Mouse (Mus musculus): ENCODE measurements around the gene Shroom1. TPM values are rescaled to one million over a fixed set of nuclear protein-coding genes. Genes with fewer than 3 reads are reported as not detected.

The Shroom1 gene
- total and polyA plus RNA-seq, 2 experiments from 2014 or later, result 2.4 to 7.1 TPM

GRCm38 (mm10) chr11:53516775-53517627 lies 60.0 kb downstream of the Shroom1 start:
- Histone ChIP-seq H3K4me3 (ENCODE audit: low read length) (no peak overlapping the region), H3K36me3 (ENCODE audit: insufficient read depth, low read length) (no peaks in the 10 kb centered on the region), H3K27ac (no peak overlapping the region), H3K4me1 (ENCODE audit: insufficient read depth, low read length) (peaks cover 5% of the 10 kb centered on the region; the same call in 1 of the 2 replicates), H3K4me2 (ENCODE audit: low read depth, low read length) (no peak overlapping the region), H3K9ac (replicated peaks; ENCODE audit: low read length) (no peak overlapping the region), H3K9me3 (ENCODE audit: low read length) (no peaks in the 10 kb centered on the region), H3K27me3 (ENCODE audit: insufficient read depth, low read length) (no peaks in the 10 kb centered on the region)
- no peak for ATAC-seq
- 50% methylated on average over 8 of the region's 8 CpGs for WGBS
- TF ChIP-seq CTCF (IDR thresholded peaks at IDR 0.05; ENCODE audit: low read depth), result no peak
- DNase-seq (ENCODE audit: low spot score), result no peak

Small RNAs within 50 kb of the gene (microRNA-seq; reads per million reads assigned to microRNA genes)
- 0 to 0.35 reads per million in 2 experiments for gene Mir6920

Other genes starting within 250 kb of the Shroom1 start
- 79.4 and 92.9 TPM in 2 replicates for gene Hspa4, start 156.7 kb upstream of the Shroom1 start, total RNA-seq (2014; rRNA removed)
- gene Hspa4, start 156.7 kb upstream of the Shroom1 start, polyA plus RNA-seq (2015; fragmentation: Nextera tagmentation; extraction: Ambion mirVana), result 50.8 and 54.2 TPM in 2 replicates
- 0.89 TPM in 1 of 2 replicates, not detected in the other for gene Zcchc10, start 132.5 kb upstream of the Shroom1 start, total RNA-seq (2014; rRNA removed)
- gene Zcchc10, start 132.5 kb upstream of the Shroom1 start, polyA plus RNA-seq (2015; fragmentation: Nextera tagmentation; extraction: Ambion mirVana), result 13.6 and 14.9 TPM in 2 replicates
- 87.1 and 91.0 TPM in 2 replicates for gene Aff4, start 106.4 kb upstream of the Shroom1 start, total RNA-seq (2014; rRNA removed)
- gene Aff4, start 106.4 kb upstream of the Shroom1 start, polyA plus RNA-seq (2015; fragmentation: Nextera tagmentation; extraction: Ambion mirVana), result 109 and 111 TPM in 2 replicates
- not detected in 2 replicates for gene Leap2, start 34.0 kb upstream of the Shroom1 start, total RNA-seq (2014; rRNA removed)
- not detected in 2 replicates for gene Leap2, start 34.0 kb upstream of the Shroom1 start, polyA plus RNA-seq (2015; fragmentation: Nextera tagmentation; extraction: Ambion mirVana)
- gene Uqcrq, start 26.4 kb upstream of the Shroom1 start, total RNA-seq (2014; rRNA removed), result 20.4 and 38.9 TPM in 2 replicates
- 1,041 and 1,049 TPM in 2 replicates for gene Uqcrq, start 26.4 kb upstream of the Shroom1 start, polyA plus RNA-seq (2015; fragmentation: Nextera tagmentation; extraction: Ambion mirVana)
- 0.11 and 2.1 TPM in 2 replicates for gene Gdf9, start 26.2 kb upstream of the Shroom1 start, total RNA-seq (2014; rRNA removed)
- 1.5 and 1.6 TPM in 2 replicates for gene Gdf9, start 26.2 kb upstream of the Shroom1 start, polyA plus RNA-seq (2015; fragmentation: Nextera tagmentation; extraction: Ambion mirVana)
- not detected in 2 replicates for gene Gm10447, start 95 bp upstream of the Shroom1 start, total RNA-seq (2014; rRNA removed)
- gene Gm10447, start 95 bp upstream of the Shroom1 start, polyA plus RNA-seq (2015; fragmentation: Nextera tagmentation; extraction: Ambion mirVana), result 0.10 TPM in 1 of 2 replicates, not detected in the other
- not detected in 2 replicates for gene Gm9837, start 13.3 kb downstream of the Shroom1 start, total RNA-seq (2014; rRNA removed)
- gene Gm9837, start 13.3 kb downstream of the Shroom1 start, polyA plus RNA-seq (2015; fragmentation: Nextera tagmentation; extraction: Ambion mirVana), result not detected in 2 replicates
- not detected in 2 replicates for gene Gm9945, start 23.0 kb downstream of the Shroom1 start, total RNA-seq (2014; rRNA removed)
- 0.39 and 0.53 TPM in 2 replicates for gene Gm9945, start 23.0 kb downstream of the Shroom1 start, polyA plus RNA-seq (2015; fragmentation: Nextera tagmentation; extraction: Ambion mirVana)
- gene Sowaha, start 23.1 kb downstream of the Shroom1 start, total RNA-seq (2014; rRNA removed), result 8.7 and 10.6 TPM in 2 replicates
- gene Sowaha, start 23.1 kb downstream of the Shroom1 start, polyA plus RNA-seq (2015; fragmentation: Nextera tagmentation; extraction: Ambion mirVana), result 4.1 and 4.2 TPM in 2 replicates
- gene Sept8, start 62.1 kb downstream of the Shroom1 start, total RNA-seq (2014; rRNA removed), result 55.3 and 56.6 TPM in 2 replicates
- gene Sept8, start 62.1 kb downstream of the Shroom1 start, polyA plus RNA-seq (2015; fragmentation: Nextera tagmentation; extraction: Ambion mirVana), result 19.1 and 20.9 TPM in 2 replicates
- gene Kif3a, start 110.2 kb downstream of the Shroom1 start, total RNA-seq (2014; rRNA removed), result 73.7 and 82.9 TPM in 2 replicates
- gene Kif3a, start 110.2 kb downstream of the Shroom1 start, polyA plus RNA-seq (2015; fragmentation: Nextera tagmentation; extraction: Ambion mirVana), result 332 and 344 TPM in 2 replicates
- gene Il4, start 161.5 kb downstream of the Shroom1 start, total RNA-seq (2014; rRNA removed), result not detected in 2 replicates
- gene Il4, start 161.5 kb downstream of the Shroom1 start, polyA plus RNA-seq (2015; fragmentation: Nextera tagmentation; extraction: Ambion mirVana), result 3.8 and 3.9 TPM in 2 replicates
- gene Il13, start 177.5 kb downstream of the Shroom1 start, total RNA-seq (2014; rRNA removed), result not detected in 2 replicates
- not detected in 2 replicates for gene Il13, start 177.5 kb downstream of the Shroom1 start, polyA plus RNA-seq (2015; fragmentation: Nextera tagmentation; extraction: Ambion mirVana)

All from hindbrain, postnatal 0 days (tissue).